Mouse (Mus musculus): ENCODE results near the gene Mrpl33.
"Not testable (repeated sequence)": the region's sequence is repeated elsewhere in the genome, so short reads cannot be mapped to it uniquely, and the experiment has no call there.

Mrpl33 gene

DNA sequence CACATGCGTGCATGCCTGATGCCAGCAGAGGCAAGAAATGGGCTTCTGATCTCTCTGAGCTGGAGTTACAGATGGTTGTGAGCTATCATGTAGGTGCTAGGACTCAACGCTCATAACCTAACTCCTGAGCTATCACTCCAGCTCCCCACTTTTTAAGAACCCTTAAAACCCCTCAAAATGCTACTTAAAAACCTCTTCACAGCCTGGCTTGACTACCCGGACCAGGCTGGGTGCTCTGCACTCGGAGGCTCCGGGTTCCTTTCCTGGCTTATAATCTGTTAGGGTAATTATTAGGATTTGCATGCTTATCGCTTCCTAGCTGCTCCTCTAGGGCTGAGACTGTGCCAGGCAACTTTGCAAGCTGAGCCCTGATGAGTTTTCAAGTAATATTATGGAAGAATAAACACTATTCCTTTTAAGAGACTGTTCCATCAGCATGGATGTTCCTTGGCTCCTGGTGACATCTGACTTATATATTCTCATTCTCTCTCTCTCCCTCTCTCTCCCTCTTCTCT lies 752 bp downstream of the Mrpl33 start:
- no peak for DNase-seq

DNA sequence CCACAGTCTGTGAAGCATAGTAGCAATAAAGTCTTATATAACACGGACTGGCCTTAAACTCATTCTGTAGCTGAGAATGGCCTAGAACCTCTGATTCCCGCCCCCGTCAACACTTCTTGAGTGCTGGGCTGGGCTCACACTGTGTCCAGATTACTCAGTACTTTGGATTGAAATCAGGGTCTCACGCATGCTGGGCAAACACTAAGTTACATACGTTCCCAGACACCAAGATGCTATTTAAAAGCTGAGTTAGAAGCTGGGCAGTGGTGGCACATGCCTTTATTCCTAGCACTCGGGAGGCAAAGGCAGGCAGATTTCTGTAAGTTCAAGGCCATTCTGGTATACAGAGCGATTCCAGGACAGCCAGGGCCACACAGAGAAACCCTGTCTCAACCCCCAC lies 1.4 kb downstream of the Mrpl33 start:
- no peak for DNase-seq

DNA sequence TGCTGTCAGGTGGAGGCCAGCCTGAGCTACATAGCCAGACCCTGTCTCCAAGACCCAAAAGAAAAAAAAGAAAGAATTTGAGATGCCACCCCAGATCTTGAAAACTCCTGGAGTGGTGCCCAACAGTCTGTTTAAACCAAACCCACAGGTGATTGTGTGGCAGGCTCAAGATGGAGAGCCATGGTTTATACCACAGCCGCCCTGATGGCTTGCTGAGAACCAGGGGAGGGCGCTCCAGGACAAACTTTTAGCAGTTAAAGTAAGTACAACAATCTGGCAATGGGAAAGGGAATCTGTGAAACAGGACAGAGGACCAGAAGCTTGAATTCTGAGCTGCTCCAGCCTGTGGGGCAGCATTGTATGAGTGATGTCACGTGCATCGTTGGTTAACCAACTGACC lies 1.8 kb downstream of the Mrpl33 start:
- peak; percentile 43 for DNase-seq

DNA sequence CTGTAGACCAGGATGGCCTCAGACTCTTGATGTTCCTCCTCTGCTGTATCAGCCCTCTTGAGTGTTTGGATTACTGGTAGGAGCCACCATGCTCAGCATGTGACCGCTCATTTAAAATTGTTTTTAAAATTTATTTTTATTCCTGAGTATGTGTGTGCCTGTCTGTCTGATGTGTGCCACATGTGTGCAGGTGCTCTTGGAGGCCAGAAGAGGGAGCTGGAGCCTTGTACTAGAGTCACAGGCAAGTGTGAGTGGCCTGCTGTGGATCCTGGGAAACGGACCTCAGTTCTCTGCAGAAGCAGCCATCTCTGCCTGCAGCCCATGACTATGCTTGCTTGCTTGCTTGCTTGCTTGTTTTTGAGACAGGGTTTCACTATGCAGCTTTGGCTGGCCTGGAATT lies 2.4 kb downstream of the Mrpl33 start:
- DNase-seq: no peak

DNA sequence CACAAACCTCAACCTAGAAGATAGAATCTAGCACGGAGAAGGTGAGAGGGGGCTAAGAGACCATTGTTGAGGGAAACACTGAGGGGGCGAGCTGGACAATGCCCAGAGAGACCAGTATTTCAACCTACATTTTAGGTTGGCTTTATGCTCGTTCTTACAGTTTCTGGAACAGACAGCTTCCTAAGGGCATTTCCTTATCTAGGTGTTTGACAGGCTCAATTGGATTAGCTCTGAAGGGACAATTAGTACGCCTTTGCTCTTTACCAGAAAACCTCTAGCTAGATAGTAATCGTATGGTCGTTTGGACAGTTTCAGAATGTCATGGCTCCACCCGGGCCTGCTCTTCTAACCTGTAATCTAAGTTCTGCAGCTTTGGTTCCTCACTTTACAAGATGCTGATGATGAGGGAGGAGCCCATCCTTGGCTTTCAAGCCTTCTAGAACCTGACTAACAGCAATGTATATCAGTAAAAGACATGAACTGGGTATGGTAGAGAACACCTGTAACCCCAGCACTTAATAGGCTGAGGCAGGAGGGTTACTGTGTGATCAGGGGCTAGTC lies 4.5 kb downstream of the Mrpl33 start:
- no peak for DNase-seq

DNA sequence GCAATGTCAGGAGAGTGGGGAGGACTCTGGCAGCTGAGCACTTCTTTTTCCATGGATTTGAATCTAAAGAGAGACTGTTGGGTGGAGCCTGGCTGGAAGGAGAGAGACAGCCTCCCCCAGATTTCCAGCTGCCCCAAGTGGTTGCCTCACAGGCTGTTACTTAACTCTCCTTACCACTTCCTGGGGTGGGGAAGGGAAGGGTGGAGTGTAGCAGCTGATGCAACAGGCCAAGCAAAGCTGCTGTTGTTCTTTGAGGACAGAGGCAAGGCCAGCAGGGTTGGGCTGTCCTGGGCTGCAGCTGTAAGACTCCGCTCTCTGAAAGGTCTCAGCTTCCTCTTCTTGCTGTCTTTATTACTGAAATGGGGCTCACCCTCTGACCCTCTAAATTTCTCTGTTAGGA lies 5.6 kb downstream of the Mrpl33 start:
- DNase-seq: peak; percentile 44

DNA sequence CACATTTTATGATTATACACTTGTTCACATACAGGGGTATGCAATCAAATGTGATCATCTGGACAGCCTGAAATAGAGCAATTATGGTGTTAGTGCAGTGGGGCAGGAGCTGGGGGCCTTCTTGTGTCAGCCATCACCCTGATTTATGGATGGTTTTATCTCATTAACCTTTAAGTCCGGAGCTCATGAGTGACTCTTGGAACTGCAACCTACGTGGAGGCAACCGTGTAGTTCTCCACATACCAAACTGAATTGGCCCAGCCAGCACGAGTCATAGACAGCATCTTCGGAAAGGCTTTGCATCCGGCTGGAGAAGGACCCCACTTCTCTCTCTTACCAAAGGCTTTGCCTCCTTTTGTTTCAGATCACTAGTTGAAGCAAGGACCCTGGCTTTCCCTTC lies 7.0 kb downstream of the Mrpl33 start:
- DNase-seq: no peak

DNA sequence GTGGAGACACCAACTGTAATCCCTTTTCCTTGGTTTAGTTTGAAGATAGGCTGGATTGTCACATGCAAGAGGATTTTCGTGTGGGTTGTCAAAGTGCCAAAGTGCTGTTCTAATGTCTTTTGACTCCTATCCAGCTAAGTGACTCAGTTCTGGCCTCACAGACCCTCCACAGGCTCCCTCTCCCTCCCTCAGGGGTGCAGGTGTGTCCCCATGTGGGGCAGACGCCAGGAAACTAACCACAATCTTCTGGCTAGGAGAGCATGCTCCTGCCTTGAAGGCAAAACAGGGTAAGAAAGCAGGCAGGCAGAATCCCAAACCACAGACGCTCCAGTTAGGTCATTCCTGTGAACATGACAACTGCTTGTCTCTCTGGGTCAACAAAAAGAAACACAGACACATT lies 9.4 kb downstream of the Mrpl33 start:
- DNase-seq: no peak

DNA sequence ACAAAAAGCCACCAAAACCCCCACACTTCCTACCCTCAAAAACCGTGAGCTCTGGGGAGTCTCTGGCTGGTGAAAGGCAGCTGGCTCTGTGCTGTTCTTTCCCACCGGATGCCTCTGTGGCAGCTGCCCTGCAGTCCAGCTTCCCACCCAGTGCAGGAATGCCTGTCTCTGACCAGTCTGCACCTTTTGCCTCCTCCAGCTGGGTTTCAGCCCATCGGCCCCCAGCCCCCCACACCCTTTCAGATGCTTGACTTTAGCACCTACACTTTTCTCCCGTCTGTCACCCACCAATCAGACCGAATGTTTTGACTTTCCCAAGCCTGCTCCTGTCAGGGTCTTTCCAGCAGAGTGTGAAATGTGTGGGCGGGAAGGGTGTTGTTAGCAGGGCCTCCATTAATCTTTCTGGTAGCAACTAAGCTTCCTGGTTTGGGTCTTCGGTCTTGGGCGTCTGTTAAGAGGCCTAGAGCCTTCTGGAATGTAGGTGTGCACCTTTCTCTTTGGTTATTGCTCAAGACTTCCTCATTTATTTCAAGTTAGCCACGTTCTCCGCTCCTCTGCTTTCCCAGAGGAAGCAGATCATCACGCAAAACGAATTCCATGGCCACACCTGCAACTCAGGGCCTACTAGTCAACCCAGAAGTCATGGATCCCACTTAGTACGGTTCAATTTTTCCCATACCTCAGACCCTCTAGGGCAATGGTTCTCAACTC lies 13.8 kb downstream of the Mrpl33 start:
- DNase-seq: no peak

DNA sequence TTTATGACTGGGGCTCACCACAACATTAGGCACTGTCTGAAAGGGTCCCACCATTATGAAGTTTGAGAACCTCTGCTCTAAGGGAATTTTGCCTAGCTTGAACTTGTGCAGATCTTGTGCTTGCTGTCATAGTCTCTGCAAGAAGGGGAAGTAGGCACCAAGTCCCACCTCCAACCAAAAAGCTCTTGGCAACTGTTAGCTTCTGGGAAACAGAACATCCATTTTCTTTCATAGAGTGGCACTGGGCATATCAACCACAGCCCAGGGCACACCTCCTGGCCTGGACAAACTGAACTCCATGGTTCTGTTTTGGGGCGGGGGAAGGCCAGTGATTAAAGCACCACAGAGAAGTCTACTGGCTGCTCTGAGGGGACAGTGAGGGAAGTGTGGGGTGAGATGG lies 14.5 kb downstream of the Mrpl33 start:
- no peak for DNase-seq

DNA sequence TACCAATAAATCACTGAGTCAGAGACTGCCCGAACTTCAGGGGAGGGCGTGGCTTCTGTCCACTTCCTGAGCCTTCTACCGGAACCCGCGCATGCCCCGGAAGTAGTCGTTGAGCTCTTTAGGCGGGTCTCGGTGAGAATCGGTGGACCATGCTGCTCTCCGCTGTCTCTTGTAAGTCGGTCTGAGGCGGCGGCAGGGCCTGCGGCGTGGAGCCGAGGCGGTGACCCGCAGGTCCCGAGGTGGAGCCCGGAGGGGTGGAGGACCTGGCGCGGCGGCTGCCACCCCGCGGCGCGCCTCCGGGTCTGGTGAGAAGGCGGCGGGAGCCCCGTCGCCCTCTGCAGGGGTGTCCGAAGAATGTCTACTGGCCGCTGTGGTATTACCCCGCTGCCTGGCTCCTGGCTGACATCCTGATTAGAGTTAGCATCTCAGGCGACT lies 17.1 kb downstream of the Mrpl33 start:
- DNase-seq: peak; percentile 91

DNA sequence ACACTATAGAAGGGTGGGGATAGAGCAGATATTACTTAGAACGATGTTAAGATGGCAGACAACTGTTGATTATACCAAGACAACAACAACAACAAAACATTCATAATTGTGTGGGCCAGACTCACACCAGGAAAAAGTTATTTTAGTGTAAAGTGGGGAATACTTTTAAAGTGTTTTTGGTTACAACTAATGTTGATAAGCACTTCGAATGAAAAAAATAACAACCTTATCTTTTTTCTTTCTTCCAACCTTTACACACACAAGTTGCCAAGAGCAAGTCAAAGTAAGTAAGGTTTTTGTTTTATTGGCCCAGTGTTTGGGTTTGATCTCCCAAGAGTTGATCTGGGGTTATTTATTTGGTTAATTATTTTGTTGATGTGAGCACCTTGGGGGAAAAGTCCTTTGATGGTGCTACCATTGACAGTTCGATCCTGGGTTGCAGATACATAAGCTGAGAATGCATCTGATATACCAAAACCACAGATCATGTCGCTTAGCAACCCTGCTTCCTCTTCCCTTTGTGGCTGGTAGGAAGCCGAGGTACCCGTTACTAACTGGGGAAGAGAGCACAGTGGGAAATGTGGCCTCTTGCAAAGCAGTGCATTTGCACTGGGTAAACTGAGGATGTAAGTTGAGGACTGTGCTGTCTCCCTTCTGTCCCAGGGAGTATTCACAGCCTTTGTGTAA lies 17.7 kb downstream of the Mrpl33 start:
- no peak for DNase-seq

DNA sequence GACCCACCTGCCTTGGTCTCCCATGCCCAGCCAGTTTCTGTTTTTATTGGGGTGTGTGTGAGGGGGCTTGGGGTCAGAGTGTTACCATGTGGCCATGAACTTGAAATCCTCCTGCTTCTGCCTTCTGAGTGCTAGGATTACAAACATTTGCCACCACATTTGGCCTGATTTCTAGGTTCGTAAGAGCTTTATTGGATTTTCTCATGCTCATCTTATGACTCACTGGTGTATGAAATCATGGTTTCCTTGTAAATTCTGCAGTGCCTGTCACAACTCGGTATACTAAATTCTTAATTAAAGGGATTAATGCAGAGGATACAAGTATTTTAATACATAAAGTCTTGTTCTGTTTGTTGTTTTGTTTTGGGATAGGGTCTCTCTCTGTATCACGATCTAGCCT lies 23.6 kb downstream of the Mrpl33 start:
- no peak for DNase-seq

DNA sequence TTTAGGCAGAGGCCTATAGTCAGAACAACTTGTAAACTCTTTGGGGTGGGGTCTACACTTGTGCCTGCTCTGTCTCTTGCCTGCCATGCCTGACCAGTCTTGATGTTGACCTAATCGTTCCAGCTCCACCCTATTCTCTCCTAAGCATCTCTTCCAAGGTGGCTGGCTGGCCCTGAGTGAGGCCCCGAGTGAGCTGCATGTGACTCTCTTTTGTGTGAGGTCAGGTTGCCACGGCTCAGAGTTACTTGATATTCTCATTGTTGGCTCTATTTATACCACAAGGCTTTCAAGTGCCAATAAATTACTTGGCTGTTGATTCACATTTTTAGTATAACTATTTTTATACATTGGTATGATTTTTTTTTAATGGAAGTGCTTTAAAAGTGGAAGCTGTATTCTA lies 30.4 kb downstream of the Mrpl33 start:
- no peak for DNase-seq

DNA sequence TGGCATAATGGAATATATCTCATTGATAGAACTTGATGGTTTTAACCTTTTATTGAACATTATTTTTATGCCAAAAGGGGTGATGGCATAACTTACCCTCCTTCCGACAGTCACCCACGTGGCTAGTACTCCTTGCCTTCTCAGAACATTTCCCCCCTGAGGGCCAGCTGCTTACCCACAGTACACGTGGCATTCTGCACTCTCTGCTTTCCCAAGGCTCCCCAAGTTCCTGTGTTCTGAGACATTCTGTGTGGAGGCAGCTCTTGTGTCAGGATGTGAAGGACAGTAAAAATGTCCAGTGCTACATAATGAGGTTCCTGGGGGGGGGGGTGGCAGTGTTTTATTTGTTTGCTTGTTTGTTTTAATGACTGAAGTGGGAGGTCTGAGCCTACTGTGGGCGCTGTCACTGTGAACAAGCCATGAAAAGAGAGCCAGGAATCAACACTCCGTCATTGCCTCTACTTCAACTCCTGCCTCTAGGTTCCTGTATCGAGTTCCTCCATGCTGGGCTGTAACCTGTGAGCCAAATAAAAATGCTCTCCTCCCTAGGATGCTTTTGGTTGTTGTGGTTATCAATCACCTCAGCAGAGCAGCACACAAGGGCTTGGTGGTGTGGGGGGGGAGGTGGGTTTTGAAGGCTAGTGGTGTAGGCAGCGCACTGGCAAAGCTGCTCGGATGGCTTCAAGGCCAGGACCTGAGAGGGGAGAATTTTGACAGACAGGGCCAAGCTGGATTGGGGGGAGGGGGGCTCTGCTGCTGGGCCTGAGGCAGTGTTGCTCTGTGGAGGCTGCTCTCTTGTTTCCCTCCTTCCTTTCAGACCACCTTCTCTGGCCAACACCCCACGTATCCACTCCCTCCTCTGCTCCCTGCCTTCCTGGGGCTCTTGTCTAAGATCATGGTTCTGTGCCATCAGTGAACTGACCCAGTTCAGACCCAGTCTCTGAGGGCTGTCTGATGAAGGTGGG lies 31.1 kb downstream of the Mrpl33 start:
- DNase-seq: no peak

DNA sequence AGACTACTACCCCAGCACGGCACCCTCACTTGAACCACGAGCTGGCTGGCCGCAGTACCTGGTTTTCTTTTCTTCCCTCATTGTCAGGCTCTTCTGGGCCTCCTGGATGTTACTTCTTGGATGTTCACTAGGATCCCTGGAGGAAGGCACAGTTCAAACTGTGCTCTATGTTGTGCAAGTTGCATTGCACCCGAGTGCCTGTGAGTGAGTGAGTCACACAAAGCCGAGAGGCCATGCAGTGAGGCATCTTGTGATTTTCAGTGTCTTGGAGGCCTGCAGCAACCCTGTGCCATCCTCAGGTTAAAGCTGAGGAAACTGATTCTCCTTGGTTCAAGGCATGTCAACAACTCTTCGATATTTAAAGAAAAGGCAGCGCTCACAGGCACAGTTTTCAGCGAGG lies 31.8 kb downstream of the Mrpl33 start:
- DNase-seq: no peak

DNA sequence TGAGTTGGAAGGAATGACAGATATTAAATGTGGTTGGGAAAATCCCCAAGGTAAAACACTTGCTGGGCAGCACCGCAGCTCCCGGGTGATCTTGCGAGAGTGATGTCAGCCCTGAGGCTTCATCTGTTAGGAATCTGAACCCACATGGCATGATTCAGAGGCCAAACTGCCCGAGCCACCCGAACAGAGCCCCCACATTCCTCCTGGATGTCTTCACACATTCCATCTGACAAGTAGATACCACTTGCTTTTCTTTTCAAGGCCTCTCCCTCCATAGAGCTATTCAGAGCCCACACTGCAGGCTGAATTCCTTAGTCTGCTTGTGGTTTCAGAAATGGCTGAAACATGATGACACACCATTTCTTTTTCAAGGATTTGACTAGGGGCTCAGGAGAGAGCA lies 33.3 kb downstream of the Mrpl33 start:
- DNase-seq: peak; percentile 39

DNA sequence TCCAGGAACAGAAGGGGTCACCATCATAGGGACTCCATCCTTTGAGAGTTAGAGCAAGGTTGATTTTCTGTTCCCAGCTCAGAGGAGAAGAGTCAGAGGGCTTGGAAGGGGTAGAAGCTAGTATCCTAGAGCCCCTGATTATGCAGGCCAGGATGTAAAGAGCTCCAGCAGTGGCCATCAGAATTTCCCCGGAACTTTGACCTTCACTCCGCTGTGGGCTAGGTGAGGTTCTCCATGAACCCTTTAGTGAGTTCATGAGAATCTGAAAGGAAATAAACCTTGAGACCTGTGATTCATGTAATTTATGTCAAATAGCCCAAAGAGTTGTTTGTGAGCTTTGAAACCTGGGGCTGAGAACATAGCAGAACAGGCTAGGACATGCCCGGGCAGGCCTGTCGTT lies 34.4 kb downstream of the Mrpl33 start:
- DNase-seq: not testable (repeated sequence)

DNA sequence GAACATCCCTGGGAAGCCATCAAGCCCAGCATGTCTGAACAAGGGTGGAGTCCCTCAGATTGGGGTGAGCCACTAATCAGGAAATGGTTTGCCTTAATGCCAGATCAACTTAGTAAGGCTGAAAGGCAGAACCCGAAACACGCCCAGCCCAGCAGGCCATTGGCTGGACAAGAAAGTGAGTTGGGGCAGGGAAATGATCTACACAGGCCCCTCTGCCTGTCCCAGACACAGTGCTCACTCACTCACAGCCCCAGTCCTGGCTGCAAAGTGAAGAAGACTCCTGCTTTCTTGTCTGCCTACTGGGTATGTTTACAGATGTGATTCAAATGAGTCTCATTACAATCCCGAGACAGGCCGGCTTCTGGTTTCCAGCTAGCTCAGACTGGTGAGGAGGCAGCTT lies 37.4 kb downstream of the Mrpl33 start:
- DNase-seq: no peak

DNA sequence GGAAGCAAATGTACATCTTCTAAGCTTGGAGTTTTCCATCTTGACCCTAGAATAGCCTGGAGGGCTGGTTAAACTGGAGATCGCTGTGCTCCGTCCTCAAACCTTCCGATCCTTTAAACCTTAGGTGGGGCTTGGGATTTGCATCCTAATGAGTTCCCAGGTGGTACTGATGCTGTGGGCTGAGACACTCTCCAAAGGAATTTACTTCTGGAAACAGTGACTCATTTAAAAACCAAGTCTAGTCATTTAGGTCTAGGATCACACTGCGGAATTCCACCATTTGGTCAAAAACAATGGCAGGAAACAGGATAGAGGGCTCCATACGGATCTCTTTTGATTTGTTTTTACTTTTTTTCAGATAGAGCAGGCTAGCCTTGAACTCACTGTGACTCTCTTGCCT lies 37.9 kb downstream of the Mrpl33 start:
- no peak for DNase-seq

DNA sequence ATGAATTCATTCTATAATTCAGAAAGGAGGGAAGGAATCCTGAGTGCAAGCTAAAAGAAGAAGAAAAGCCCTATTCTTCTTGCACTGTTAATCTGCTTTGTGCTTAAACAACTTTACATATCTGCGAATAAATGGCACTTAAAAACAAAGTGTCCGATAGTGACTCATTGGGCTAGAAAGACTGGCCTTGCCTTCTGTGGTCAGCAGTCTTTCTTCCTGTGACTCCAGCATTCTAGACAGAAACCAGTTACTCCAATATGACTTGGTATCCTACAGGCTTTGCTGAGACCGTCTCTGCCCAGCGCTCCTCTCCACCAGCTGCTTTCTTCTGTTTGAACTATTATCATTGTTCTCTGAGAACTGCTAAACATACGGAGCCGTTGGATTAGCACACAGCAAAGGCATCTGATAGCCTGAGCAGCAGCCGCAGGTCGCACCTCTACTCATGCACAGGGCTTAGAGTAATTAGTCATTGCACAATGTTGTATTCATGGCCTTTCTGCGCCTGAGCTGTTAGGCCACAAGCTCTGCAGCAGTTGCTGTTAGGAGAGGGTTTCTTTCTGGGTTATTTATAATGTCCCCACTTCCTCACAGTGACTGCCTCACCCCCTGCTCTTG lies 40.0 kb downstream of the Mrpl33 start:
- no peak for DNase-seq

DNA sequence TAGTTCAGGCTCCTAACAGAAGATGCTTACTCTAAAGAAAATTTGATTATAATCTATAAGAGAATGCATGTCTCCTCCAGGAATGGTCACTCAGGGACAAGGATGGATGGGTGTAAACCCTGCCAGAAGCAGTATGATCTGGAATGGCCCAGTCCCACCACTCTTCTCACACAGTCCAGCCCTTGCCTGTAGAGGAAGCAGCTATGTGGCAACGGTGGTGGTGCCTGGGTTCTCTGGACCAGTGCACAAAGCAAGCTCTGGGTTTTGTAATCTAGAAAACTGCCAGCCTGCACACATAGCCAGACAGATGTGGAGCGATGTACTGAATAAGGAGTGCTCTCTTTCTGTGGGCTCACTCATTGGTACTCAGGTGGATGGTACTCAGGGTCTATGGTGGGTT lies 43.8 kb downstream of the Mrpl33 start:
- no peak for DNase-seq

DNA sequence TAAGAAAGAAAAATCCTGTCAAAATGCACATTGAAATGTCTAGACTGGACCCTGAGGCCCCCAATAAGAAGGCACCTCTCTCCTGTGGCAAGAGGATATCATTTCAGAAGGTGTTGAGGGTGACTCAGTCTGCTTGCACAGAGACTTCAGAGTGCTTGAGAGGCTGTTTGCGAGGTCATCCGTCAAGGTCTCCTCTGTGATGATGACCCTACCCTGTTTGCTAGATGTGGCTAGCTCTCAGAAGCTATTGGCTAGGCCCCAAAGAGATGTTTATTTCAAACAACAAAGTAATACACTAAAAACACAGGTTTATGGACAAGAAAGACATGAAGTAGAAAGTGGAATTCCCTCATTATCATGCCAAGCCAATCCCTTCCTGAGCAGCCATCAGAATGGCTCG lies 45.6 kb downstream of the Mrpl33 start:
- no peak for DNase-seq
